Mouse (Mus musculus) retina, embryonic 14.5 days (tissue): ENCODE data around the gene Lrig1.
A peak's percentile ranks its signal among the peaks of the same experiment; 100 is the strongest.

Source experiments
- DNase-seq: peaks from one replicate; pipeline ENCODE4 v3.0.0-alpha.2; 2015; ENCODE audit warnings: low spot score

Gene Lrig1

GRCm38 (mm10) chr6:94700067-94700491, at the start of gene Lrig1:
Gene Lrig1, minus strand, starts transcription at chr6:94700158.
- DNase-seq = peak; percentile 99

DNA sequence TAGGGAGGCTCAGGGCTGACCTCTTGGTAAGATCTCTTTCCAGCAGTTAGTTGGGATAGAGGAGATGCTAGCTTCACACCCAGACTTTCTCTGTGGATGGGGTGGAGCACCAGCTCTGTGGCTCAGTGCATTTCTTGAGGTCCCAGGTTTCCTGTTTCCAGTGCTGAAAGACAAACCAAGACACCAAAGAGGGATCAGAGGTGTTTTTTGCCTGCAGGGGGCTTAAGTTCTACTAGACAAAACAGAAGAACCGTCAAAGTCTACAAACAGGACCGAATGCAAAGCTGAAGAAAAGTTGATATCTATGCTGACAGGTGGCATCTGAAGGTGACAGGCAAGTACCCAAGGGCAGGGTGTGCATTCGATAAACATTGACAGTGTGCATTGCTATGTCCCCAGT, 49.7 kb upstream of the Lrig1 start:
- DNase-seq = no peak

DNA sequence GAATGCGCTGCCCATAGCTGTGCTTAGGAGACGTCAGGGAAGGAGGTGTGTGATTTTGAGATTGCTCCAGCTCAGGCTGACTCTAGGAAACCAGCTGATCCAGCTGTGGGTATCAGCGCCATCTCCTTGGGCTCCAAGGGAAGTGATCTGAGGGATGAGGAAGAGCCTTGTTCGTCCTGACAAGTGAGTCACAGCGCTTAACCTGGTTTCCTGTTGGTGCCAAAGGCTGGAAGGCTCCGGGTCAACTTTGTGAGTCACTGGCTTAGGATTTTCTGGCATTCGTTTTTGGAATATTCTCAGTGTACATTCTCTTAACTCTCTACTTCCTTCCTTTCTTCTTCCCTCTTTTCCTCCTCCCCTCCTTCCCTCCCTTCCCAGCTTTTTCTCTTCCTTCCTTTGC, 48.4 kb upstream of the Lrig1 start:
- DNase-seq = no peak

GRCm38 (mm10) chr6:94740117-94740729, 40.3 kb upstream of the Lrig1 start:
- DNase-seq = no peak

GRCm38 (mm10) chr6:94738647-94739046, 38.7 kb upstream of the Lrig1 start:
- no peak for DNase-seq

DNA sequence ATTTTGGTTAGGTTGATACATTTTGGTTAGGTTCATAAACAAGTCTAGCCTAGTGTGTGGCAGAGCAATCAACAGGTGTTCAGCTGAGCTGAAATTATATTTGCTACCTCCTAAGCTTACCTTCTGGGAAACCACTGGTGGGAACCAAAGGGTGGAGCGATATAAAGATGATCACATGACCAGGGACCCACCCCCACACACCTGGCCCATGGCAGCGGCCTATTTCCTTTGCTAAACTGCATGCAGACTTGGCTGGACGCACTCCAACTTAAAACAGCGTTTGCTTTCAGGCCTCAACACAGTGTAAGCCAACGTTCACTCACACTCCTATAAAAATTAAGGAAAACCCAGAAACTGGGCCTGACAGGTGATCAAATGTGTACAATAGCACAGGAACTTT, 33.9 kb upstream of the Lrig1 start:
- no peak for DNase-seq

- no peak for DNase-seq
Measured at GRCm38 (mm10) chr6:94729847-94730246, 29.9 kb upstream of the Lrig1 start.

- DNase-seq = no peak
Measured at GRCm38 (mm10) chr6:94729132-94729531, 29.2 kb upstream of the Lrig1 start.

DNA sequence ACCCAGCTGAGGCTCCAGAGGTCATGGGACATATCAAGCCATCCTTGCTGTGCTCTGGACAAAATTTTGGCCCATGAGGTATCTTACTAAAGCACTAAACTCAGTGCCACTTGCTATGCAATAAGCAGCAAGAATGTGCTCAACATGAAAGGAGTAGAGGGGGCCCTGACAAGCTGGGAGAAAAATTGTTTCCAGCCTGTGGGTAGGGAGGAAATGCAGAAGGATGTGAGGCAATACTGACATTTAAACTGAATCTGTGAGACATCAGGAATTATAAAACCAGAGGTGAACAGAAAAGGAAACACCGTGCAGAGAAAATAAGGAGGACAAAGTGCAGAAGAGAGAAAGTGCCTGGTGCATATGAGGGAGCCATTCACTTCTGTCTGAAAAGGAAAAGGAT, 24.7 kb upstream of the Lrig1 start:
- DNase-seq = no peak

DNA sequence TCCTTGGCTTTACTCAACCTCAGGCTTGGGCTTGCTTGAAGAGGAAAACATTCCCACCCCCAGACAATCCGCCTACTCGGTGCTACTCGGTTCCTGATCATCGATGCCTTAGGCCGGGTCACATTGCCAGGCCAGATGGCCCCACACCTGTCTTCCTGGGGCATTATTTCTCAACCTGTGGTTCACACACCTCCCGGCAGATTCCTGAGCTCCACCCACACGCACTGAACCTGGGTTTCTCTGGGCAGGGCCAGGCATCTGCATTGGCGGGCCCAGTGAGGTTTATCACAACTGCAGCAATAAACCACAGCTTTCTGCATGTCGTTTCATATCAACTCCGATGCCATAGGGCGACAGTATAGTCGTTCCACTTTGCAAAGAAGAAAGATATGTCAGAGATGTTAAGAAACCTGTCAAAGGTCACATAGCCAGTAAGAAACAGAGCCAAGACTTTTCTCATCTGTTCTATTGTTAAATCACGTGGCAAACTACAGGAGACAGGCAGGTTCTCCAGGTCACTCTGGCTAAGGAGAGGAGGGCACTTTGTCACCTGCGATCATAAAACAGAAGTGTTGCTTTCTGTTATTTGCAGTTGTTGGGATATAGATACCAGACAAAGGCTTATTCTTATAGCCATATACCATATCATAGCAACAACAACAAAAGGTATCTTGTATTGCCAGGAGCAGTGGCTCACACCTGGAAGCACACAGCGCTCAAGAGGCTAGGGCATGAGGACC, 18.8 kb upstream of the Lrig1 start:
- DNase-seq = no peak

GRCm38 (mm10) chr6:94717705-94718489, 17.9 kb upstream of the Lrig1 start:
- no peak for DNase-seq

DNA sequence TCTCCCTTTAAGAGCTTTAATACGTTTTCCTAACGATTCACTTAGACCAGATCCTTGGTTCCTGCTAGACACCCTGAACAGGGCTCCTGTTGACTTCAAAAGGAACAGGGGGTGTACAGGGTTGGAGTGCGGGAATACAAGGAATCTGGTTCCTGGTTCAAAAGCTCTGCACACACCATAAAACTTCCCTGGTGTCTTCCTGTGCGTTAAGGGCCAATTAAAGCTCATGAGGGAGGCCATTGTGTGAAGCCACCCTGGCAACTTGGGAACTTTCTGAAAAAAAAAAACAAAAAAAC, 15.6 kb upstream of the Lrig1 start:
- DNase-seq = no peak

DNA sequence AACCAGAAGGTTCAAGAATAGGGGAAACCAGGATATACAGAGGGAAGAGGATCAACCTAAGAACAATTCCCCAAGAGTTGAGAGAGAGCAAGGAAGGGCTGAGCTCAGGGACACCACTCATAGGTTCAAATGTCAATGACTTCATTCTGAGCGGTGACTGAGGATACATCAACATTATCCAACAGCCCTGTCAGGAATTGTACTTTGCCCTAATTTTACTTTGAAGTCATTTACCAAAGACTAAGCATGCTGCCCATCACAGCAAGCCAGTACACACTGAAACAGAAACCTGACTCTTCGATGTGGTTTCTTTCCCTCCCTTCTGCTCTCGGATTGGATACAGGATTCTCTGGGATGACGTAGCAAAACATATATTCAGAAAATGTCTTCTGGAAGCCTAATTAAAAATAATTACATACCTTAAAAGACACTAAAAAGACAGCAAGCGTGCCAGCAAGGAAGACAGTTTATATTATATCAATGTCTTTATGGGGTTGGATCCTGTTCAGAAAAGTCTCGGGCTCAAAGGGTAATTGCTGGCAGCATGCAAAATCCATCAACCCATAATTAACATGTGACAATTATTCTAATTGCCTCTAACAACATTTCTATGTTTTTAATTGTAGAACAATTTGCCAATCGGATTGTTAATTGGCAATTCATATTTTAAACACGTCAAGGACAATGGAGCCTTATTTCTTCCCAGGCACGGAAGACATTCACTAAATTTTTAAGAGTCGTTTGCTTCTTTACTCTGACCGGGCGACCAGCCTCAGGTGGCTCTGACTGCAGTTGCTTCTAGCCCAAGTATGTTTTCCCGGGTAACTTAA, 15.1 kb upstream of the Lrig1 start:
- DNase-seq = no peak

- DNase-seq = no peak
Measured at GRCm38 (mm10) chr6:94709832-94710231, 9.9 kb upstream of the Lrig1 start.

DNA sequence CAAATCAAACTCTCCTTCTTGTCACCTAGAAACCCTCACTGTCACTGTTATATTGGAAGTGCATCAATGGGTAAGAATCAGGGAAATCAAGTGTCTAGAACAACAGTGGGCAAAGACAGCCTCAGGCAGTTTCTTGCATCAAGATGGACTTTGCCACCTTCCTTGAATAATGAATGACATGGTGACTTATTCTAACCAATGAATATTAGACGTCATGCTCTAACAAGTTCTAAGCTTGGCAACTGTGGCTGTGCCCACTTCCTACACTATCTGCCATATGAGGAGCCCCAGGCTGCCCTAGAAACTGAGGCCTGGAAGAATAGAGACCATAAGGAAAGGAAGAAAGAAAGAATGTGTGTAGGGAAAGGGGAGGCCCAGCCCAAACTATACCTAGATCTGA, 9.2 kb upstream of the Lrig1 start:
- DNase-seq = no peak

DNA sequence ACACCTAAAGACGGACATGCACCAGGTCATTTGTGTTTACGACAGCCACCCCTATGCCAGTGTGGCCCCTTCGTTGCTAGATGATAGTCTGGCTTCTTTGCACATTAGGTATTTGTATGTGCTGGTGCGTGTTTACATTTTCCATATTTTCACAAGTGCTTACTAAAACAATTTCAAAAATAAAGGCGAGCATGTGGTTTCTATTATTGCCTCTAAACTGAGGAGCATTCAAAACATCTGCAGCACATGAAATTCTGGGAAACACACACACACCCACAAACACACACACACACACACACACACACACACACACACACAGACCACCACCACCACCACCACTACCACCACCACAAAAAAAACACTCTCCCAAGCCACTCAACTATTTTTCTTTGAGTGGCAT, 7.3 kb upstream of the Lrig1 start:
- no peak for DNase-seq

DNA sequence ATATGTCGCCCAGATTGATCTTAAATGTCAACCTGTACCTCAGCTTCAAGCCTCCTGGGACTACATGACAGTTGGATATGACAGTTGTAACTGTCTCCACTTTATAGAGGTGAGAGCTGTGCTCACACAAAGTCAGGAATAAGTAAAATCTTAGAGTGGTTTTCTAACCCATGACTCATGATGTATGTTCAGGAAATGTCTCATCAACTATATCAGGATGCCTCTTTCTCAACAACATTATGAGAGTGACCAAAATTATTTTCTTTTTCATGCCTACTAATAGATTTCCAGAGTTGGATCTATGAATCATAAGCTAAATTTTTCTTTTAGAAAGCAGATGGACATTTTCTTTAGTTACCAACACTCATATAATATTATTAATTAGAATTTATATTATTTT, 6.0 kb upstream of the Lrig1 start:
- no peak for DNase-seq

DNA sequence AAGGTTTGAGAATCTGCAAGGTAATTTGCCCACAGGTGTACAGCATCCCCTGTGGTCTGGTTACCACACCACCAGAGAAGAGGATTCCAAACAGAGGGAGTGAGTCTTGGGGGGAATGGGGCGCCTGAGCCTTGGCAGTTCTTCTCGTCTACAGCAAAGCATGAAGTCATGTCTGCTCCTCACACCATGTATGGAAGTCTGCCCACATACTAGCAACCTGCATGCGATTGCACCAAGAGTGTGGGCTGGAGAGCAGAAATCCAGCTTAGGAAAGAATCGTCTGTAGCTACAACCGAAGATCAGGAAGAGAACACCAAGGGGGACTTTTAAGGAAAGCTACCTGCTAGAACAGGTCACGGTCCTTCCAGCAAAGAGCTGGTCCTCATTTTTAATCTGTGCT, 3.0 kb upstream of the Lrig1 start:
- no peak for DNase-seq

GRCm38 (mm10) chr6:94701071-94701470, 1.1 kb upstream of the Lrig1 start:
- DNase-seq = peak; percentile 57

DNA sequence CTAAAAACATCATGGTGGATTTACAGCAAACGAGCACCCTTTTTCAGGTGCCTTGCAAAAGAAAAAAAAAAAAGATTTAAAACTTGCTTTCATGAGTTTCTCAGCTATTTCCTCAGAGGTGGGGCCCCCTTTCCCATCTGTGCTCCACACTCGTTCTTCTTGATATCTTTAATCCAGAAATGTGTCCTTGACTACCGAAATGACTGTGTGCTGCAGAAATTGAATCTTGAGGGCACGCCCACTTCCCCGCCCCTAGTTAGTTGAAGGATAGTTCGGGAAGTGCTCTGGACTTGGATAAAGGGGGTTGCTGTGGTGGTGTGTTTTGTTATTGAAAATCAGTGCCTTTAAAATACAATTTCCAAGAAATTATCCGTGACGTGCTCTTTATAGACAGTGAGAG, 654 bp upstream of the Lrig1 start:
- DNase-seq = peak; percentile 69

- DNase-seq = peak; percentile 58
Measured at GRCm38 (mm10) chr6:94699173-94699987, 578 bp downstream of the Lrig1 start.
